Mouse (Mus musculus) E14TG2a.4 (cell line): ENCODE data around the gene Specc1.

ENCODE experiments used
- CTCF ChIP-seq: conservative IDR thresholded peaks from 2 replicates; pipeline ENCODE4 v1.5.1; 2014; ENCODE audit warnings: low read length
- NANOG ChIP-seq: IDR thresholded peaks from 2 replicates; pipeline ENCODE4 v1.6.1; 2014; ENCODE audit warnings: borderline replicate concordance, low read length, mixed read lengths

- no peak for TF ChIP-seq CTCF
- no peak for TF ChIP-seq NANOG
Observed at GRCm38 (mm10) chr11:62050356-62051330, 94.1 kb downstream of the Specc1 start.
